Mouse (Mus musculus): ENCODE data around the gene Mindy3.

GRCm38 (mm10) chr2:12307311-12307710, 112.0 kb downstream of the Mindy3 start:
- no peak for TF ChIP-seq CTCF (IDR thresholded peaks at IDR 0.05; ENCODE audit: low read depth)
- TF ChIP-seq EP300 (optimal IDR thresholded peaks at IDR 0.05): no peak
